Mouse (Mus musculus): ENCODE measurements around the gene Pkdrej.

GRCm38 (mm10) chr15:85788051-85788450 is 33.5 kb downstream of the Pkdrej start:
- TF ChIP-seq CHD2 (IDR thresholded peaks at IDR 0.05; ENCODE audit: low read depth, low read length) (no peak), ZNF384 (IDR thresholded peaks at IDR 0.05; ENCODE audit: low read depth, low read length) (no peak), HCFC1 (IDR thresholded peaks at IDR 0.05; ENCODE audit: borderline replicate concordance, insufficient read depth, low read length) (no peak), ZC3H11A (IDR thresholded peaks at IDR 0.05; ENCODE audit: borderline replicate concordance, low read depth, low read length) (no peak), MAFK (IDR thresholded peaks at IDR 0.05; ENCODE audit: insufficient read depth, low read depth, low read length) (no peak)
